Mouse (Mus musculus) liver, embryonic 14.5 days (tissue): Measurements from ENCODE around the gene Sypl2.

Experiments used
- CTCF ChIP-seq: IDR thresholded peaks from 2 replicates; pipeline ENCODE4 v1.5.1; 2016; ENCODE audit warnings: antibody characterized with exemption, low read depth, control low read depth
- EP300 ChIP-seq: IDR thresholded peaks from 2 replicates; pipeline ENCODE4 v1.6.1; 2016; ENCODE audit warnings: antibody characterized with exemption, low read depth

GRCm38 (mm10) chr3:108180514-108180913, 45.9 kb downstream of the Sypl2 start:
- no peak for TF ChIP-seq CTCF
- TF ChIP-seq EP300: no peak
